Mouse (Mus musculus): ENCODE measurements around the gene Synj1. TPM values are rescaled to one million over a fixed set of nuclear protein-coding genes. Genes with fewer than 3 reads are reported as not detected.

The Synj1 gene
- polyA plus RNA-seq, 1 experiment: 10.0 TPM

GRCm38 (mm10) chr16:90988665-90989064, 22.4 kb downstream of the Synj1 start:
- Histone ChIP-seq H3K4me3 (no peak overlapping the region), H3K4me2 (ENCODE audit: low read depth) (no peak overlapping the region), H3K27me3 (ENCODE audit: control insufficient read depth, insufficient read depth, insufficient read length) (no peaks in the 10 kb centered on the region), H3K79me2 (ENCODE audit: control insufficient read depth, insufficient read depth) (no peaks in the 10 kb centered on the region), H3K36me3 (ENCODE audit: control insufficient read depth, insufficient read depth) (peaks cover 20% of the 10 kb centered on the region), H3ac (ENCODE audit: control insufficient read depth, insufficient read length) (no peak overlapping the region)
- TF ChIP-seq USF1 (IDR thresholded peaks at IDR 0.05; ENCODE audit: low read depth) (no peak), CEBPB (IDR thresholded peaks at IDR 0.05; ENCODE audit: insufficient read depth, poor library complexity, severe bottlenecking) (no peak), MYOD1 (IDR thresholded peaks at IDR 0.05; ENCODE audit: control insufficient read depth in 1 of 3, insufficient read length in 2 of 3, low read depth in 2 of 3) (no peak), SRF (IDR thresholded peaks at IDR 0.05; ENCODE audit: control insufficient read depth, insufficient read length, low read depth) (no peak), TCF3 (IDR thresholded peaks at IDR 0.05; ENCODE audit: insufficient read length, low read depth) (no peak), E2F4 (IDR thresholded peaks at IDR 0.05; ENCODE audit: insufficient read depth) (no peak), MYOG (IDR thresholded peaks at IDR 0.05; ENCODE audit: control insufficient read depth in 1 of 3, insufficient read depth in 1 of 3, insufficient read length in 2 of 3, low read depth in 2 of 3) (no peak), REST (IDR thresholded peaks at IDR 0.05; ENCODE audit: insufficient read depth, insufficient read length) (no peak), POLR2AphosphoS2 (IDR thresholded peaks at IDR 0.05; ENCODE audit: insufficient read length, low read depth) (no peak), MAX (IDR thresholded peaks at IDR 0.05; ENCODE audit: low read depth) (no peak), POLR2A (IDR thresholded peaks at IDR 0.05; ENCODE audit: insufficient read length, low read depth) (no peak), TCF12 (IDR thresholded peaks at IDR 0.05; ENCODE audit: insufficient read depth, poor library complexity, severe bottlenecking) (no peak)

- Histone ChIP-seq H3K27me3 (ENCODE audit: control insufficient read depth, insufficient read depth, insufficient read length) (no peaks in the 10 kb centered on the region), H3K4me2 (ENCODE audit: low read depth) (no peak overlapping the region)
- TF ChIP-seq USF1 (IDR thresholded peaks at IDR 0.05; ENCODE audit: low read depth): no peak
- no peak for TF ChIP-seq SRF (IDR thresholded peaks at IDR 0.05; ENCODE audit: control insufficient read depth, insufficient read length, low read depth)
- TF ChIP-seq POLR2AphosphoS2 (IDR thresholded peaks at IDR 0.05; ENCODE audit: insufficient read length, low read depth): no peak
- no peak for TF ChIP-seq MYOD1 (IDR thresholded peaks at IDR 0.05; ENCODE audit: control insufficient read depth in 1 of 3, insufficient read length in 2 of 3, low read depth in 2 of 3)
- TF ChIP-seq TCF3 (IDR thresholded peaks at IDR 0.05; ENCODE audit: insufficient read length, low read depth): no peak
- TF ChIP-seq REST (IDR thresholded peaks at IDR 0.05; ENCODE audit: insufficient read depth, insufficient read length): no peak
- no peak for TF ChIP-seq MAX (IDR thresholded peaks at IDR 0.05; ENCODE audit: low read depth)
- TF ChIP-seq MYOG (IDR thresholded peaks at IDR 0.05; ENCODE audit: control insufficient read depth in 1 of 3, insufficient read depth in 1 of 3, insufficient read length in 2 of 3, low read depth in 2 of 3): no peak
- TF ChIP-seq TCF12 (IDR thresholded peaks at IDR 0.05; ENCODE audit: insufficient read depth, poor library complexity, severe bottlenecking): no peak
- no peak for TF ChIP-seq CEBPB (IDR thresholded peaks at IDR 0.05; ENCODE audit: insufficient read depth, poor library complexity, severe bottlenecking)
- TF ChIP-seq POLR2A (IDR thresholded peaks at IDR 0.05; ENCODE audit: insufficient read length, low read depth): no peak
- no peak for TF ChIP-seq E2F4 (IDR thresholded peaks at IDR 0.05; ENCODE audit: insufficient read depth)
These were observed 23.1 kb downstream of the Synj1 start for GRCm38 (mm10) chr16:90988039-90988438.

GRCm38 (mm10) chr16:90971004-90971403, 40.1 kb downstream of the Synj1 start:
- Histone ChIP-seq H3K27me3 (ENCODE audit: control insufficient read depth, insufficient read depth, insufficient read length) (no peaks in the 10 kb centered on the region), H3K4me3 (no peak overlapping the region), H3K79me2 (ENCODE audit: control insufficient read depth, insufficient read depth) (no peaks in the 10 kb centered on the region), H3K4me2 (ENCODE audit: low read depth) (no peak overlapping the region), H3K36me3 (ENCODE audit: control insufficient read depth, insufficient read depth) (peaks cover 12% of the 10 kb centered on the region), H3ac (ENCODE audit: control insufficient read depth, insufficient read length) (no peak overlapping the region)
- TF ChIP-seq MYOG (IDR thresholded peaks at IDR 0.05; ENCODE audit: control insufficient read depth in 1 of 3, insufficient read depth in 1 of 3, insufficient read length in 2 of 3, low read depth in 2 of 3): no peak
- TF ChIP-seq POLR2A (IDR thresholded peaks at IDR 0.05; ENCODE audit: insufficient read length, low read depth): no peak
- no peak for TF ChIP-seq POLR2AphosphoS2 (IDR thresholded peaks at IDR 0.05; ENCODE audit: insufficient read length, low read depth)
- TF ChIP-seq REST (IDR thresholded peaks at IDR 0.05; ENCODE audit: insufficient read depth, insufficient read length): no peak
- no peak for TF ChIP-seq CEBPB (IDR thresholded peaks at IDR 0.05; ENCODE audit: insufficient read depth, poor library complexity, severe bottlenecking)
- TF ChIP-seq MYOD1 (IDR thresholded peaks at IDR 0.05; ENCODE audit: control insufficient read depth in 1 of 3, insufficient read length in 2 of 3, low read depth in 2 of 3): no peak
- no peak for TF ChIP-seq MAX (IDR thresholded peaks at IDR 0.05; ENCODE audit: low read depth)
- TF ChIP-seq USF1 (IDR thresholded peaks at IDR 0.05; ENCODE audit: low read depth): no peak

More at GRCm38 (mm10) chr16:90988039-90988438, 23.1 kb downstream of the Synj1 start:
- Histone ChIP-seq H3K79me2 (ENCODE audit: control insufficient read depth, insufficient read depth) (no peaks in the 10 kb centered on the region), H3K4me3 (no peak overlapping the region), H3K36me3 (ENCODE audit: control insufficient read depth, insufficient read depth) (peaks cover 15% of the 10 kb centered on the region), H3ac (ENCODE audit: control insufficient read depth, insufficient read length) (no peak overlapping the region)

GRCm38 (mm10) chr16:90966241-90966640, 44.9 kb downstream of the Synj1 start:
- Histone ChIP-seq H3K4me3 (no peak overlapping the region), H3K27me3 (ENCODE audit: control insufficient read depth, insufficient read depth, insufficient read length) (no peaks in the 10 kb centered on the region), H3K4me2 (ENCODE audit: low read depth) (no peak overlapping the region), H3K36me3 (ENCODE audit: control insufficient read depth, insufficient read depth) (peaks cover 12% of the 10 kb centered on the region), H3ac (ENCODE audit: control insufficient read depth, insufficient read length) (no peak overlapping the region), H3K79me2 (ENCODE audit: control insufficient read depth, insufficient read depth) (no peaks in the 10 kb centered on the region)
- no peak for TF ChIP-seq TCF3 (IDR thresholded peaks at IDR 0.05; ENCODE audit: insufficient read length, low read depth)
- no peak for TF ChIP-seq POLR2AphosphoS2 (IDR thresholded peaks at IDR 0.05; ENCODE audit: insufficient read length, low read depth)
- TF ChIP-seq CEBPB (IDR thresholded peaks at IDR 0.05; ENCODE audit: insufficient read depth, poor library complexity, severe bottlenecking): no peak
- TF ChIP-seq MAX (IDR thresholded peaks at IDR 0.05; ENCODE audit: low read depth): no peak

- Histone ChIP-seq H3K4me3 (no peak overlapping the region), H3K36me3 (ENCODE audit: control insufficient read depth, insufficient read depth) (peaks cover 12% of the 10 kb centered on the region), H3K27me3 (ENCODE audit: control insufficient read depth, insufficient read depth, insufficient read length) (no peaks in the 10 kb centered on the region), H3K79me2 (ENCODE audit: control insufficient read depth, insufficient read depth) (no peaks in the 10 kb centered on the region), H3ac (ENCODE audit: control insufficient read depth, insufficient read length) (no peak overlapping the region), H3K4me2 (ENCODE audit: low read depth) (no peak overlapping the region)
- no peak for TF ChIP-seq CEBPB (IDR thresholded peaks at IDR 0.05; ENCODE audit: insufficient read depth, poor library complexity, severe bottlenecking)
- TF ChIP-seq SRF (IDR thresholded peaks at IDR 0.05; ENCODE audit: control insufficient read depth, insufficient read length, low read depth): no peak
- no peak for TF ChIP-seq MAX (IDR thresholded peaks at IDR 0.05; ENCODE audit: low read depth)
- no peak for TF ChIP-seq MYOG (IDR thresholded peaks at IDR 0.05; ENCODE audit: control insufficient read depth in 1 of 3, insufficient read depth in 1 of 3, insufficient read length in 2 of 3, low read depth in 2 of 3)
- no peak for TF ChIP-seq TCF3 (IDR thresholded peaks at IDR 0.05; ENCODE audit: insufficient read length, low read depth)
- TF ChIP-seq POLR2AphosphoS2 (IDR thresholded peaks at IDR 0.05; ENCODE audit: insufficient read length, low read depth): no peak
- no peak for TF ChIP-seq REST (IDR thresholded peaks at IDR 0.05; ENCODE audit: insufficient read depth, insufficient read length)
- no peak for TF ChIP-seq E2F4 (IDR thresholded peaks at IDR 0.05; ENCODE audit: insufficient read depth)
- TF ChIP-seq MYOD1 (IDR thresholded peaks at IDR 0.05; ENCODE audit: control insufficient read depth in 1 of 3, insufficient read length in 2 of 3, low read depth in 2 of 3): no peak
These were observed 46.8 kb downstream of the Synj1 start for GRCm38 (mm10) chr16:90964302-90964701.

Data from myocyte (in vitro differentiated cells).